Mouse (Mus musculus): ENCODE measurements at regions not wholly inside any gene's neighbourhood (a gene's known extent, or its start where the extent isn't known, plus 50 kb on each side); places are given as distances from the start of the nearest gene placed in this dataset.

DNA sequence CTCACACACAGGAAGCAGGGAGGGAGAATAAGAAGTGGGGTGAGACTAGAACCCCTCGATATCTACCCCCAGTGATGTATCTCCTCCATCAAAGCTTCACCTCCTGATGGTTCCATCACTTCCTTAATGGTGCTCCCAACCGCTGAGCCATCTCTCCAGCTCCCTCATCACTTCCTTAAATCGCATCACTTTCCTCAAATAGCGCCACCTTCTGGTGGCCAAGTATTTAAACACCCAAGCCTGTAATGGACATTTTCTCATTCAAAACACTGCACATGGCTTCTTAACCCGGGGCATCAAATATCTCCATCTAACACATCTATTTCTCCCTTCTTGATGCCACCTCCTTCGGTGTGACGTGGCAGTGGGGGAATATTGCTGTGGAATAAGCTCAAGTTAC is 324.3 kb upstream of the Tmem132c start:
- 0 out of 2 replicates have a peak, but pooled peaks cover 4% of the 10 kb centered on the region for H3K9me3 ChIP-seq (ENCODE audit: control insufficient read depth, low read length)
- H3K36me3 ChIP-seq (replicated peaks; ENCODE audit: control insufficient read depth, insufficient read depth), result no peaks in the 10 kb centered on the region
- DNase-seq (ENCODE audit: low spot score) (no peak), ATAC-seq (ENCODE audit: low FRiP score) (no peak)
- H3K4me3 ChIP-seq (replicated peaks; ENCODE audit: low read length), result no peak overlapping the region
- no peak overlapping the region for H3K9ac ChIP-seq
- WGBS, result 68% methylated on average over 7 of the region's 7 CpGs
- H3K4me2 ChIP-seq (replicated peaks), result no peak overlapping the region
- 0 out of 2 replicates have a peak, but pooled peaks cover 4% of the 10 kb centered on the region for H3K4me1 ChIP-seq (replicated peaks; ENCODE audit: control insufficient read depth, insufficient read depth, low read length)
- H3K27ac ChIP-seq, result no peak overlapping the region
- no peaks in the 10 kb centered on the region for H3K27me3 ChIP-seq (ENCODE audit: control insufficient read depth, insufficient read depth, low read length)

DNA sequence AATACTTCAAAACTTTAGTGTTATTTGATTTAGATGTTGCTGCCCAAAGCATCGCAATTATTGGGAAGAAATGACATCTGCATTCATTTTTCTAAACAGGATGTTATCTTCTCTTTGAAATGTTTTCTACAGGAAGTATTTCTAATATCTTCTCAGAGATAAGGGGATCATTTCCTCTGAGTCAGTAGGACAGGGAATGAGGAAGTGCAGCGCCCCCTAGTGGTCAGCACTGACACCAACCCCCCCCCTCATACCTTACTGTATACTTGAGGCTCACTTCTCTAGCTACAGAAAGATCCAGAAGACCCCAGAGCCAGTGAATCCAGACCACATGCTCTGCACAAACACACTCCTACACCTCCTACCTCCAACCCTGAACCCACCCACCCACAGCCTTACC is 308.1 kb upstream of the Tmem132c start:
- Histone ChIP-seq H3K4me2 (replicated peaks) (no peak overlapping the region), H3K27me3 (ENCODE audit: control insufficient read depth, insufficient read depth, low read length) (no peaks in the 10 kb centered on the region), H3K27ac (no peak overlapping the region), H3K9me3 (ENCODE audit: control insufficient read depth, low read length) (no peaks in the 10 kb centered on the region), H3K4me1 (replicated peaks; ENCODE audit: control insufficient read depth, insufficient read depth, low read length) (no peaks in the 10 kb centered on the region), H3K36me3 (replicated peaks; ENCODE audit: control insufficient read depth, insufficient read depth) (no peaks in the 10 kb centered on the region), H3K9ac (no peak overlapping the region), H3K4me3 (replicated peaks; ENCODE audit: low read length) (no peak overlapping the region)
- DNase-seq (ENCODE audit: low spot score), result no peak
- 47% methylated on average over 2 of the region's 2 CpGs for WGBS
- ATAC-seq (ENCODE audit: low FRiP score), result no peak

DNA sequence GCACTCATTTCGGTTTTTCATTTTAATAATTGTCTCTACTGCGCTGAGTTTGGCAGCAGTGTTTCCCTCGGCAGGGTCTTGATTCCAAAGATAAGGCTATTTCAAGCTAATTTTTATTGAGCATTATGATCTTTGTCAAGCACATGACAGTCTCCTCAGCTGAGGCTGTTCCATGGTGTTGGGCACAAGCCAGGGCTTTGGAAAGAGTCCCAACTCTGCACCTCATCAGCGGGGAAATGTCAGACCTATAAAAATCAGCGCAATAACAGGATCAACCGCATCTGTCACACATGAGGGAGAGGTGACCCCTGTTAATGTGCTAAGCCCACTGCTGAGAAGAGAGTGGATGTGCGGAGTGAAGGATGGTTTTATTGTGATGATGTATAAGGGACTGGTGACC is 296.7 kb upstream of the Tmem132c start:
- Histone ChIP-seq H3K4me3 (replicated peaks; ENCODE audit: low read length) (no peak overlapping the region), H3K4me2 (replicated peaks) (no peak overlapping the region), H3K4me1 (replicated peaks; ENCODE audit: control insufficient read depth, insufficient read depth, low read length) (no peaks in the 10 kb centered on the region), H3K9me3 (ENCODE audit: control insufficient read depth, low read length) (0 out of 2 replicates have a peak, but pooled peaks cover 3% of the 10 kb centered on the region), H3K27me3 (ENCODE audit: control insufficient read depth, insufficient read depth, low read length) (no peaks in the 10 kb centered on the region), H3K36me3 (replicated peaks; ENCODE audit: control insufficient read depth, insufficient read depth) (no peaks in the 10 kb centered on the region), H3K9ac (no peak overlapping the region), H3K27ac (no peak overlapping the region)
- DNase-seq (ENCODE audit: low spot score) (no peak), ATAC-seq (ENCODE audit: low FRiP score) (no peak)
- WGBS, result 62% methylated on average over 7 of the region's 7 CpGs

DNA sequence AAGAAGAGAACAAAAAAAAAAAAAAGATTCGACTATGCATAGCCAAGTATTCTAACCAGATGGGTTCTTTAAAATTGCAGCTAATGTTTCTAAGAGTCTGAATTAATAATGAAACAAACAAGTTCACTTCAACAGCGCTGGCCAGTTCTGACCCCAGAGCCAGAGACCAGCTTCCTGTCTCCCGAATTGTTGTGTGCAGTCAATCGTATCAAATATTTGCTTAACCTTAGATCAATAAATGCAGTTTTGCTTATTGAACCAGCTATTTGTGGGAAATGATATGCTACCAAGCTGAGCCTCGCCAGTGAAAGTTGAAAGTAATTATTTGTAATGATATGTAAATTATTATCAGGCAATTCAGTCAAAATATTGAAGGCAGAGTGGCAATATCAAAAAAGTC is 287.4 kb upstream of the Tmem132c start:
- Histone ChIP-seq H3K9me3 (ENCODE audit: control insufficient read depth, low read length) (no peaks in the 10 kb centered on the region), H3K27ac (no peak overlapping the region), H3K27me3 (ENCODE audit: control insufficient read depth, insufficient read depth, low read length) (no peaks in the 10 kb centered on the region), H3K4me2 (replicated peaks) (no peak overlapping the region), H3K4me1 (replicated peaks; ENCODE audit: control insufficient read depth, insufficient read depth, low read length) (no peaks in the 10 kb centered on the region), H3K9ac (no peak overlapping the region), H3K4me3 (replicated peaks; ENCODE audit: low read length) (no peak overlapping the region), H3K36me3 (replicated peaks; ENCODE audit: control insufficient read depth, insufficient read depth) (no peaks in the 10 kb centered on the region)
- WGBS, result 74% methylated on average over 5 of the region's 5 CpGs
- no peak for ATAC-seq (ENCODE audit: low FRiP score)
- no peak for DNase-seq (ENCODE audit: low spot score)

DNA sequence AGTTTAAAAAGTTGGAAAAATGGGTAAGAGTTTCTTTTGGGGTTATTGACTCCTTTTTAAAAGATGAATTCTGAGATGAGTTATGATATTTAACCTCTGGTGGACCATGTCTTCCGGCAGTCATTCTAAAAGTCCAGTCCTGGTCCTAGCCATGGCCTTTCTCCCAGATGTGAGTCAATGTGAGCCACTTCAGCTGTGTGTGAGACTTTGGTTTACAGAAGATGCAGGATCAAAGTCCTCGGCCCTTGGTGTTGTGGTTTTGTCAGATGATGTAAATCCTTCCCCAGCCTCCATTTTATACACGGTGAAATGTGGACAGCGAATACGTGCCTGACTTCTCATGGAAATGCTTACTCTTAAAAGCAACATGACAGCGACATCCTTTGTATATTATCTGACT is 287.0 kb upstream of the Tmem132c start:
- H3K9me3 ChIP-seq (ENCODE audit: control insufficient read depth, low read length), result no peaks in the 10 kb centered on the region
- no peak overlapping the region for H3K27ac ChIP-seq
- H3K9ac ChIP-seq, result no peak overlapping the region
- ATAC-seq (ENCODE audit: low FRiP score) (no peak), DNase-seq (ENCODE audit: low spot score) (no peak)
- H3K36me3 ChIP-seq (replicated peaks; ENCODE audit: control insufficient read depth, insufficient read depth), result no peaks in the 10 kb centered on the region
- no peak overlapping the region for H3K4me2 ChIP-seq (replicated peaks)
- H3K4me1 ChIP-seq (replicated peaks; ENCODE audit: control insufficient read depth, insufficient read depth, low read length), result no peaks in the 10 kb centered on the region
- H3K4me3 ChIP-seq (replicated peaks; ENCODE audit: low read length), result no peak overlapping the region
- H3K27me3 ChIP-seq (ENCODE audit: control insufficient read depth, insufficient read depth, low read length), result no peaks in the 10 kb centered on the region
- 87% methylated on average over 6 of the region's 6 CpGs for WGBS

DNA sequence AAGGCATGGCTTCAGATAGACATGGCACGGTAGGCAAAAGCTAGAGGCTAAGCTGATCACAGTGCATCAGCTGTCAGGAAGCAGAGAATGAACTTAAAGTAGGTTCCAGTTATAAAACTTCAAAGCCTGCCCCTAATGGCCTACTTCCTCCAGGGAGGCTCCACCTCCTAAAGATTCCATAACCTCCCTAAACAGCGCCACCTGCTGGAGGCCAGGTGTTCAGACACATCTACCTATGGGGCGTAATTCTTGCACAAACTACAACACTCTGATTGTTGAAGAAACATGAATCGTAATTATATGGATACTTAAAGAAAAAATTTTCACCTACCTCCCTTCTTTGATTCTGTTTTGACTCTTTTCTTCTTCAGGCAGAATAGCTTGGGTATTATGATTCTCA is 277.0 kb upstream of the Tmem132c start:
- ATAC-seq (ENCODE audit: low FRiP score), result no peak
- H3K27me3 ChIP-seq (ENCODE audit: control insufficient read depth, insufficient read depth, low read length), result no peaks in the 10 kb centered on the region
- H3K4me1 ChIP-seq (replicated peaks; ENCODE audit: control insufficient read depth, insufficient read depth, low read length), result no peaks in the 10 kb centered on the region
- H3K4me2 ChIP-seq (replicated peaks), result no peak overlapping the region
- no peak overlapping the region for H3K27ac ChIP-seq
- H3K36me3 ChIP-seq (replicated peaks; ENCODE audit: control insufficient read depth, insufficient read depth), result no peaks in the 10 kb centered on the region
- H3K4me3 ChIP-seq (replicated peaks; ENCODE audit: low read length), result no peak overlapping the region
- H3K9ac ChIP-seq, result no peak overlapping the region
- 90% methylated on average over 4 of the region's 4 CpGs for WGBS
- DNase-seq (ENCODE audit: low spot score), result no peak
- no peaks in the 10 kb centered on the region for H3K9me3 ChIP-seq (ENCODE audit: control insufficient read depth, low read length)

DNA sequence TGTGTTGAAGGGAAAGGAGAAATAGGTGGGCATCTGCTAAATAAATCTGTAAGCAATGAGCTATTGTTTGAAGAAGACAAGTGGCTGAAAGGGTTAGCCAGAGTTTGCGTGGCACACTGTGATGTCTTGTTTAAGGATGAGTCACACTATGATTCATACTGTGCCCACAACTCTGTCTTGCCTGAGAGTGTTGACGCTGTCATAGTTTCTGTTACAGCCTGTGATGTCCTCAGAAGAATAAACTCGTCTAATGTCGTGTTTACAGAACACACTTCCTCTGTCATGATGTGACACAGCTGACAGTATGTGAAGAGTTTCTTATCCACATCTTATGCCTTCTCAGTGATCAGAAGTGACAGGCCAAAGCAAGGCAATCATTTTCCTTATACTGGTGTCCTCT is 274.5 kb upstream of the Tmem132c start:
- H3K9me3 ChIP-seq (ENCODE audit: control insufficient read depth, low read length), result no peaks in the 10 kb centered on the region
- H3K36me3 ChIP-seq (replicated peaks; ENCODE audit: control insufficient read depth, insufficient read depth), result no peaks in the 10 kb centered on the region
- H3K4me3 ChIP-seq (replicated peaks; ENCODE audit: low read length), result no peak overlapping the region
- no peak for DNase-seq (ENCODE audit: low spot score)
- no peak for ATAC-seq (ENCODE audit: low FRiP score)
- no peak overlapping the region for H3K9ac ChIP-seq
- no peak overlapping the region for H3K27ac ChIP-seq
- no peak overlapping the region for H3K4me2 ChIP-seq (replicated peaks)
- 85% methylated on average over 4 of the region's 4 CpGs for WGBS
- H3K27me3 ChIP-seq (ENCODE audit: control insufficient read depth, insufficient read depth, low read length), result no peaks in the 10 kb centered on the region
- no peaks in the 10 kb centered on the region for H3K4me1 ChIP-seq (replicated peaks; ENCODE audit: control insufficient read depth, insufficient read depth, low read length)

DNA sequence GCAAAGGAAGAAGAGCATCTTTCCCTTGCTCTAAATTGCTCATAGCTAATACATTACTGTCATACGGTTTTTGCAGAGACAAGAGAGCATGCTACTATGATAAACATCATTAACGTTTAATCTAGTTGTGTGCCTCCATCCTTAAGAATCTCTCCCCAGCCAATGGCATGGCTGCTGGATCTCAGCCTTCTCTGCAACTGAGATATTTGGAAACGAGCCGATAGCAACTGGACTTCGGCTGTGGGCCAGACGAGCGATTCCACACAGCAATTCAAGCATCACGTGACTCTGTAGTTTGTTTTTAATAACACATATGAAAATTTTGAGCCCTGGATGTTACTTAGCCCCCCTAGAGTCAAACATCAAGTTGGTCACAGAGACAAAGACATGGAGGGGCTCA is 272.2 kb upstream of the Tmem132c start:
- H3K9ac ChIP-seq, result no peak overlapping the region
- no peaks in the 10 kb centered on the region for H3K36me3 ChIP-seq (replicated peaks; ENCODE audit: control insufficient read depth, insufficient read depth)
- no peak for DNase-seq (ENCODE audit: low spot score)
- no peak overlapping the region for H3K27ac ChIP-seq
- no peak for ATAC-seq (ENCODE audit: low FRiP score)
- H3K9me3 ChIP-seq (ENCODE audit: control insufficient read depth, low read length), result no peaks in the 10 kb centered on the region
- H3K4me1 ChIP-seq (replicated peaks; ENCODE audit: control insufficient read depth, insufficient read depth, low read length), result no peaks in the 10 kb centered on the region
- WGBS, result 89% methylated on average over 8 of the region's 8 CpGs
- no peak overlapping the region for H3K4me3 ChIP-seq (replicated peaks; ENCODE audit: low read length)
- H3K4me2 ChIP-seq (replicated peaks), result no peak overlapping the region
- H3K27me3 ChIP-seq (ENCODE audit: control insufficient read depth, insufficient read depth, low read length), result no peaks in the 10 kb centered on the region

DNA sequence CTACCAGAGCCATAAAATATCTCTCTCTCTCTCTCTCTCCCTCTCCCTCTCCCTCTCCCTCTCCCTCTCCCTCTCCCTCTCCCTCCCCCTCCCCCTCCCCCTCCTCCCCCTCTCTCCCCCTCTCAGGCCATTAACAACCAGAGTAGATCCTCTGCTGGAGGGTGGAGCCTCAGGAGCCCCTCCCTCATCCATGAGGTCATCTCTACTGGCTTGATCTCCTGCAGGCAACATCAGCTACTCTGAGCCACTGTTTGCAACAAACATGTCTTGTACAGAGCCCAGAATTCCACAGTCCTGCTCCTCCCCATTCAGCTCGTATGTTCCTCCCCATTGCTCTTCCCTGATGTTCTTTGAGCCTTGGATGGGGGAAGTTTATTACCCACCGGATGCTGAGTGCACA is 270.3 kb upstream of the Tmem132c start:
- ATAC-seq (ENCODE audit: low FRiP score), result no peak
- H3K27me3 ChIP-seq (ENCODE audit: control insufficient read depth, insufficient read depth, low read length), result no peaks in the 10 kb centered on the region
- H3K9me3 ChIP-seq (ENCODE audit: control insufficient read depth, low read length), result no peaks in the 10 kb centered on the region
- H3K4me3 ChIP-seq (replicated peaks; ENCODE audit: low read length), result no peak overlapping the region
- no peak overlapping the region for H3K4me2 ChIP-seq (replicated peaks)
- H3K27ac ChIP-seq, result no peak overlapping the region
- H3K9ac ChIP-seq, result no peak overlapping the region
- H3K36me3 ChIP-seq (replicated peaks; ENCODE audit: control insufficient read depth, insufficient read depth), result no peaks in the 10 kb centered on the region
- 73% methylated on average over 2 of the region's 2 CpGs for WGBS
- DNase-seq (ENCODE audit: low spot score), result no peak
- H3K4me1 ChIP-seq (replicated peaks; ENCODE audit: control insufficient read depth, insufficient read depth, low read length), result no peaks in the 10 kb centered on the region

DNA sequence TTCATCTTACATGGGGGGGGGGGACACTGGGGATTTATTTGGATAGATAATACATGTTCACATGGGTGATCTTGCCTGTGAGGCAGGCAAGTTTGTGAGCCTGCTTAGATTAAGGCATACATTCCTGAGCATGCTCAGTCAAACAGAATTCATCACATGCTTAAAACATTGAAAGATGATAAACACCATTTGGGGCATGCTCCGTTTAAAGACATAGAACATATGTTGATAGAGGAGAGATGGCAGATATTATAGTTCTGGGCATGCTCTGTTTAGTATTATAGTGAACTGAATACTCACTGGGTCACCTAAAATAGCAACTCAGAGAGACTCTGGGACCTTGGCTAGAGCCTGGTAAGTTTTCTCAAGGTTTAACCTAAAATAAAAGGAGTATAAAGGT is 269.6 kb upstream of the Tmem132c start:
- no peak overlapping the region for H3K9ac ChIP-seq
- no peak overlapping the region for H3K27ac ChIP-seq
- 83% methylated on average over 1 of the region's 1 CpGs for WGBS
- H3K27me3 ChIP-seq (ENCODE audit: control insufficient read depth, insufficient read depth, low read length), result no peaks in the 10 kb centered on the region
- no peak overlapping the region for H3K4me2 ChIP-seq (replicated peaks)
- no peak overlapping the region for H3K4me3 ChIP-seq (replicated peaks; ENCODE audit: low read length)
- no peaks in the 10 kb centered on the region for H3K36me3 ChIP-seq (replicated peaks; ENCODE audit: control insufficient read depth, insufficient read depth)
- DNase-seq (ENCODE audit: low spot score) (no peak), ATAC-seq (ENCODE audit: low FRiP score) (no peak)
- H3K9me3 ChIP-seq (ENCODE audit: control insufficient read depth, low read length), result no peaks in the 10 kb centered on the region
- H3K4me1 ChIP-seq (replicated peaks; ENCODE audit: control insufficient read depth, insufficient read depth, low read length), result no peaks in the 10 kb centered on the region
